Comparison of ENCODE assay signal across 11 mouse cellular contexts in genomic region chr6:18639712-18640383, GRCm38 (mm10).
DNase-seq lines count a peak whose midpoint lies in the region.
"Had no signal": no experiment of that assay in that cellular context is flagged by ENCODE, and none has a peak within 500 bp of the region (broad histone marks: within the 10 kb centered on the region; RNA-seq: fewer than 3 reads in every experiment).

No protein-coding gene starts in this region.

- no peaks in the 10 kb centered on the region for H3K36me3 ChIP-seq in forebrain, embryonic 10.5 days (replicated peaks)
- H3K36me3 ChIP-seq: embryonic facial prominence, embryonic 15.5 days; lung, embryonic 15.5 days had no signal

- 28% methylated on average over 3 of the region's 3 CpGs for WGBS in forebrain, embryonic 10.5 days

- H3K27me3 ChIP-seq in forebrain, embryonic 10.5 days (ENCODE audit: poor library complexity, severe bottlenecking): no peaks in the 10 kb centered on the region
- H3K27me3 ChIP-seq: embryonic facial prominence, embryonic 15.5 days; lung, embryonic 15.5 days had no signal

- H3K27ac ChIP-seq in forebrain, embryonic 10.5 days: no peak overlapping the region
- H3K27ac ChIP-seq: embryonic facial prominence, embryonic 15.5 days; lung, embryonic 15.5 days had no signal

- H3K4me1 ChIP-seq in forebrain, embryonic 10.5 days: peaks cover 7% of the 10 kb centered on the region
- H3K4me1 ChIP-seq: embryonic facial prominence, embryonic 15.5 days; lung, embryonic 15.5 days had no signal

- peak; percentile 40 to 56 for DNase-seq in right cerebral cortex, adult 2 months (ENCODE audit: low spot score in 2 of 2)
- DNase-seq in right cerebral cortex, postnatal 10 days (ENCODE audit: low spot score in 2 of 2): no peak
- DNase-seq in cerebellum, adult 9-11 months: peak; percentile 83
- DNase-seq in layer of hippocampus, adult 9-10 months (ENCODE audit: low spot score): peak; percentile 36
- DNase-seq in telencephalon, adult 2 months (ENCODE audit: low read depth, low spot score): peak; percentile 92
- no peak for DNase-seq in forebrain, embryonic 10.5 days (ENCODE audit: extremely low spot score, low spot score)
- no peak for DNase-seq in lung, postnatal 4 days
- no peak for DNase-seq in kidney, postnatal 4 days
- DNase-seq: thymus, postnatal 4 days had no signal

- no peak overlapping the region for H3K4me3 ChIP-seq in forebrain, embryonic 10.5 days
- H3K4me3 ChIP-seq: embryonic facial prominence, embryonic 15.5 days; lung, embryonic 15.5 days had no signal

- H3K9me3 ChIP-seq in forebrain, embryonic 10.5 days: peaks cover 9% of the 10 kb centered on the region
- H3K9me3 ChIP-seq: embryonic facial prominence, embryonic 15.5 days; lung, embryonic 15.5 days had no signal

Comparison
In these comparisons a context has a peak if more than half of its experiments do, and no peak if none do; other contexts are left out.
1. DNase-seq: peak in right cerebral cortex, adult 2 months (2 of 2), cerebellum, adult 9-11 months (single experiment), layer of hippocampus, adult 9-10 months (single experiment) and telencephalon, adult 2 months (single experiment); none in right cerebral cortex, postnatal 10 days (0 of 2), forebrain, embryonic 10.5 days (single experiment), lung, postnatal 4 days (0 of 2) and kidney, postnatal 4 days (0 of 2).